Mouse (Mus musculus) embryonic facial prominence, embryonic 14.5 days (tissue): ENCODE results near the gene Cdh18. TPM values are rescaled to one million over a fixed set of nuclear protein-coding genes. Genes with fewer than 3 reads are reported as not detected.

ENCODE experiments used
- ATAC-seq: fragments of 200-750 bp; cut with Nextera tagmentation; 2 replicates; pipeline ENCODE4 v1.8.0; 2017; ENCODE audit warnings: low read depth, moderate number of reproducible peaks, moderate TSS enrichment
- DNase-seq: peaks from one replicate; pipeline ENCODE4 v3.0.0-alpha.2; 2015; ENCODE audit warnings: low spot score
- H3K27ac ChIP-seq: fragments of 300-500 bp; sonication (generic); replicated peaks from 2 replicates; pipeline ENCODE4 v1.5.1; 2014; ENCODE audit warnings: low read depth, mild to moderate bottlenecking, low read length, moderate library complexity
- H3K27me3 ChIP-seq: fragments of 300-500 bp; sonication (generic); replicated peaks from 2 replicates; pipeline ENCODE4 v1.6.1; 2014; ENCODE audit warnings: low read length; ENCODE audit not compliant: control insufficient read depth, insufficient read depth
- H3K36me3 ChIP-seq: fragments of 300-500 bp; sonication (generic); 2 replicates; pipeline ENCODE4 v1.6.1; 2014; ENCODE audit warnings: low read length, mixed read lengths; ENCODE audit not compliant: control insufficient read depth, insufficient read depth
- H3K4me1 ChIP-seq: fragments of 300-500 bp; sonication (generic); 2 replicates; pipeline ENCODE4 v1.6.1; 2014; ENCODE audit warnings: antibody characterized with exemption, low read length; ENCODE audit not compliant: control insufficient read depth, insufficient read depth
- H3K4me2 ChIP-seq: fragments of 300-500 bp; sonication (generic); 2 replicates; pipeline ENCODE4 v1.6.1; 2014; ENCODE audit warnings: low read depth, mild to moderate bottlenecking, low read length, moderate library complexity, mixed read lengths
- H3K4me3 ChIP-seq: fragments of 300-500 bp; sonication (generic); 2 replicates; pipeline ENCODE4 v1.5.1; 2014; ENCODE audit warnings: low read depth, mild to moderate bottlenecking, low read length
- H3K9ac ChIP-seq: fragments of 300-500 bp; sonication (generic); 2 replicates; pipeline ENCODE4 v1.6.1; 2014; ENCODE audit warnings: low read depth, mild to moderate bottlenecking, low read length, moderate library complexity, mixed read lengths
- H3K9me3 ChIP-seq: fragments of 300-500 bp; sonication (generic); 2 replicates; pipeline ENCODE4 v1.6.1; 2016; ENCODE audit warnings: low read length; ENCODE audit not compliant: control insufficient read depth
- WGBS: fragments of 180-500 bp; shearing (Covaris S2); extraction: QIAGEN DNeasy Blood & Tissue Kit; methylation state at CpG from one replicate; pipeline ENCODE4 v1.1.7; 2014; 5-methylcytosine and 5-hydroxymethylcytosine counted together
- polyA plus RNA-seq: library from polyadenylated mRNA; unstranded; fragments of >200 nt; fragmentation: Nextera tagmentation; extraction: Ambion mirVana; gene quantifications from 2 replicates; pipeline ENCODE4 v1.2.1, GENCODE M21; 2014

Gene Cdh18
- polyA plus RNA-seq, 1 experiment from 2014 or later = 1.4 TPM

GRCm38 (mm10) chr15:23416450-23417080 lies 867.7 kb downstream of the Cdh18 start:
- H3K27ac ChIP-seq = no peak overlapping the region
- no peaks in the 10 kb centered on the region for H3K9me3 ChIP-seq
- H3K9ac ChIP-seq = no peak overlapping the region
- peak; percentile 45 for DNase-seq
- H3K4me3 ChIP-seq = no peak overlapping the region
- no peak overlapping the region for H3K4me2 ChIP-seq
- 62% methylated on average over 5 of the region's 5 CpGs for WGBS
- H3K27me3 ChIP-seq = no peaks in the 10 kb centered on the region
- H3K4me1 ChIP-seq = no peaks in the 10 kb centered on the region
- H3K36me3 ChIP-seq = no peaks in the 10 kb centered on the region
- no peak for ATAC-seq

GRCm38 (mm10) chr15:23418158-23418557 lies 869.3 kb downstream of the Cdh18 start:
- DNase-seq (no peak), ATAC-seq (no peak)
- no peak overlapping the region for H3K4me2 ChIP-seq
- no peaks in the 10 kb centered on the region for H3K4me1 ChIP-seq
- no peaks in the 10 kb centered on the region for H3K27me3 ChIP-seq
- H3K36me3 ChIP-seq = no peaks in the 10 kb centered on the region
- no peaks in the 10 kb centered on the region for H3K9me3 ChIP-seq
- no peak overlapping the region for H3K9ac ChIP-seq
- H3K27ac ChIP-seq = no peak overlapping the region
- H3K4me3 ChIP-seq = no peak overlapping the region

- H3K4me2 ChIP-seq = no peak overlapping the region
- H3K27me3 ChIP-seq = no peaks in the 10 kb centered on the region
- H3K9ac ChIP-seq = no peak overlapping the region
- no peaks in the 10 kb centered on the region for H3K36me3 ChIP-seq
- 59% methylated on average over 3 of the region's 3 CpGs for WGBS
- H3K4me3 ChIP-seq = no peak overlapping the region
- no peaks in the 10 kb centered on the region for H3K4me1 ChIP-seq
- H3K27ac ChIP-seq = no peak overlapping the region
- DNase-seq (peak; percentile 55), ATAC-seq (no peak)
- no peaks in the 10 kb centered on the region for H3K9me3 ChIP-seq
Observed at GRCm38 (mm10) chr15:23420010-23420409, 871.2 kb downstream of the Cdh18 start.

DNA sequence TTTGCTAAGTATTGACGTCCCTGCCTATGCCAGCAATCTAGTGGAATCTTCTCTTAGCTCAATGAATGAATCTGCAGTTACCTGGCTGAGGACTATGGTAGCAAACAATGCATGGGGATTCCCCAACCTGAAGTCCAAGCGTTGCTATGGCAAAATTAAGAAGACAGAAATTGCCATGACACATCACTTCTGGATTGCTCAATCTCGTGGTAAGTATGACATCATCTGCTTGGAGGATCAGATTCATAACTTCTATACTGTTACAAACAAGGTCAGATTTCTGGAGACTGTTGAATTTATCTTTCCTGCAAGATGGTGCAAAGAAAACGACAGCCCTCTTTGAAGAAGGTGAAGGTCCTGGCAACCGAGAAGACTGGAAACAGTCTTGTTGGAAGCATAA lies 881.2 kb downstream of the Cdh18 start:
- no peak overlapping the region for H3K4me3 ChIP-seq
- H3K9ac ChIP-seq = no peak overlapping the region
- no peaks in the 10 kb centered on the region for H3K36me3 ChIP-seq
- ATAC-seq = no peak
- no peaks in the 10 kb centered on the region for H3K9me3 ChIP-seq
- H3K27me3 ChIP-seq = no peaks in the 10 kb centered on the region
- no peak overlapping the region for H3K27ac ChIP-seq
- no peak overlapping the region for H3K4me2 ChIP-seq
- DNase-seq = no peak
- no peaks in the 10 kb centered on the region for H3K4me1 ChIP-seq
- 78% methylated on average over 5 of the region's 5 CpGs for WGBS

DNA sequence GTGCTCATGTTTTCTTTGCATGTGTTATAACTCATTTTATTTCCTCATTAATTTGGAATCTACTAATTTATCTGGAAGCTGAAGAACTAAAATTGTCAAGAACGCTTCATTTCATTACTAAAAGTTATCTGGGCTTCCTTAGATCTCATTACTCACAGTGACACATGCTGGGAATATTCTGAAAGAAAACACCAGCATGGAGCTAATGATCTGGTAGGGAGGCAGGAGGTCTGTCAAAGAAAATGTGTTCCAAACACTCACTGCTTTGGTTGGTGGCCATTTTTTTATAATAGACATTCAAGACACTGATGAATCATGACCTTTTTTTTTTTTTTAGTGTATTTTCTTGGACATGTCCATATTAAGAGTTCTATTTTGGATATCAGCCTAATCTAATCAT lies 899.7 kb downstream of the Cdh18 start:
- DNase-seq (no peak), ATAC-seq (no peak)
- Histone ChIP-seq H3K27me3 (no peaks in the 10 kb centered on the region), H3K4me2 (no peak overlapping the region), H3K9me3 (no peaks in the 10 kb centered on the region), H3K9ac (no peak overlapping the region), H3K27ac (no peak overlapping the region), H3K36me3 (no peaks in the 10 kb centered on the region), H3K4me3 (no peak overlapping the region), H3K4me1 (0 out of 2 replicates have a peak, but pooled peaks cover 5% of the 10 kb centered on the region)
- WGBS = 70% methylated on average over 1 of the region's 1 CpGs

DNA sequence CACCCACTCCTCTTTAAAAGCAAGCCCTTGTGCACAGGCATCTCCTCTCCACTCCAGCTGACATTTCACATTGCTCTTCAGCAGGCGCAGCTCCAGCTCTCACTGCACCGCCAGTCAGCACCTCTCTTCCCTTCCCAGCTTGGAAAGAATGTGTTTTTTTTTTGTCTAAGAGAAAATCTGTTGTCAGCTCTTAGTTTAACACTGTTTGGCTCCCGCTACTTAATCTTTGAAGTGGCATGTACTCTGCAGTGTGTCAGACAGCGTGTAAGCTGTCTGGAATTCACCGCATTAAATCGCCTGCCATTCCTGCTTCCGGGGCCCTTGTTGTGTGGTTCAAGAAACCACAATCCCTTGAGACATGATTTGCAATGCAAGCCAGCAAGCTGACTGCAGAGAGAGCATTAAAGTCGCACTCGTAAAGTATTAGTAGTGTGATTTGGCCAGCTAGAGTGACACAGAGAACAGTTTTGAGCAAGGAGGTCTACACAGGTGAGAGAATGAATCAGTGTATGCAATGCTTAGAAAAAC lies 903.3 kb downstream of the Cdh18 start:
- ATAC-seq (peak; percentile 84; the same call in 1 of the 2 replicates), DNase-seq (peak; percentile 82)
- H3K9me3 ChIP-seq = no peaks in the 10 kb centered on the region
- no peaks in the 10 kb centered on the region for H3K27me3 ChIP-seq
- no peak overlapping the region for H3K27ac ChIP-seq
- WGBS = 17% methylated on average over 9 of the region's 9 CpGs
- H3K36me3 ChIP-seq = no peaks in the 10 kb centered on the region
- H3K4me1 ChIP-seq = 0 out of 2 replicates have a peak, but pooled peaks cover 5% of the 10 kb centered on the region
- peak overlapping the region; percentile 32 for H3K4me2 ChIP-seq
- H3K4me3 ChIP-seq = no peak overlapping the region
- no peak overlapping the region for H3K9ac ChIP-seq

DNA sequence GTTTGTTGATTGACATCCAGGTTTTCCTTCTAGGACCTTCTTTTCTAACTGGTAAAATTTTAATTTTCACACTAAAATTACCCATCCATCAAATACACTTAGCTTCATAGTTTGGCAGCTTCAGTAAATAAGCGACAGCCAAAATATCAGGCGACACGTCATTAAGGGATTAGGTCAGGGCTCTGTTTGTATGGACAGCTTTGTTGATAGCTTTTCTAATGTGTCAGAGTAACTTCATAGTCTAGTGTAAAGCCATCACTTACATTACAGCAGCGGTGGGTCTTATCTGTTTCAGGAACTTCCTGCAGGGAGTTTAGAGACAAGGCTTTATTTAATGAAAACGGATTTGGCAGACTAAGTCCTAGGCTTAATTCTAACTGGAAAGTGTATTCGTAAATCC lies 904.5 kb downstream of the Cdh18 start:
- no peak overlapping the region for H3K4me3 ChIP-seq
- no peaks in the 10 kb centered on the region for H3K9me3 ChIP-seq
- no peak overlapping the region for H3K9ac ChIP-seq
- DNase-seq (no peak), ATAC-seq (no peak)
- H3K27me3 ChIP-seq = no peaks in the 10 kb centered on the region
- 0 out of 2 replicates have a peak, but pooled peaks cover 5% of the 10 kb centered on the region for H3K4me1 ChIP-seq
- 79% methylated on average over 6 of the region's 6 CpGs for WGBS
- no peak overlapping the region for H3K27ac ChIP-seq
- no peak overlapping the region for H3K4me2 ChIP-seq
- no peaks in the 10 kb centered on the region for H3K36me3 ChIP-seq

GRCm38 (mm10) chr15:23455344-23455743 lies 906.5 kb downstream of the Cdh18 start:
- no peak for DNase-seq

GRCm38 (mm10) chr15:23457401-23457800 lies 908.6 kb downstream of the Cdh18 start:
- Histone ChIP-seq H3K4me1 (0 out of 2 replicates have a peak, but pooled peaks cover under 1% of the 10 kb centered on the region), H3K9me3 (no peaks in the 10 kb centered on the region), H3K4me3 (no peak overlapping the region), H3K9ac (no peak overlapping the region), H3K4me2 (no peak overlapping the region), H3K36me3 (no peaks in the 10 kb centered on the region), H3K27me3 (no peaks in the 10 kb centered on the region), H3K27ac (no peak overlapping the region)
- ATAC-seq (no peak), DNase-seq (no peak)
- WGBS = 71% methylated on average over 3 of the region's 3 CpGs

More at GRCm38 (mm10) chr15:23455344-23455743, 906.5 kb downstream of the Cdh18 start:
- H3K36me3 ChIP-seq = no peaks in the 10 kb centered on the region
- no peaks in the 10 kb centered on the region for H3K9me3 ChIP-seq
- H3K27me3 ChIP-seq = no peaks in the 10 kb centered on the region
- WGBS = 81% methylated on average over 7 of the region's 7 CpGs
- no peak overlapping the region for H3K4me2 ChIP-seq
- no peak overlapping the region for H3K9ac ChIP-seq
- H3K27ac ChIP-seq = no peak overlapping the region
- no peak for ATAC-seq
- 0 out of 2 replicates have a peak, but pooled peaks cover 5% of the 10 kb centered on the region for H3K4me1 ChIP-seq
- no peak overlapping the region for H3K4me3 ChIP-seq
